Comparison of ENCODE assay signal across 8 mouse cellular contexts in the genomic region with DNA sequence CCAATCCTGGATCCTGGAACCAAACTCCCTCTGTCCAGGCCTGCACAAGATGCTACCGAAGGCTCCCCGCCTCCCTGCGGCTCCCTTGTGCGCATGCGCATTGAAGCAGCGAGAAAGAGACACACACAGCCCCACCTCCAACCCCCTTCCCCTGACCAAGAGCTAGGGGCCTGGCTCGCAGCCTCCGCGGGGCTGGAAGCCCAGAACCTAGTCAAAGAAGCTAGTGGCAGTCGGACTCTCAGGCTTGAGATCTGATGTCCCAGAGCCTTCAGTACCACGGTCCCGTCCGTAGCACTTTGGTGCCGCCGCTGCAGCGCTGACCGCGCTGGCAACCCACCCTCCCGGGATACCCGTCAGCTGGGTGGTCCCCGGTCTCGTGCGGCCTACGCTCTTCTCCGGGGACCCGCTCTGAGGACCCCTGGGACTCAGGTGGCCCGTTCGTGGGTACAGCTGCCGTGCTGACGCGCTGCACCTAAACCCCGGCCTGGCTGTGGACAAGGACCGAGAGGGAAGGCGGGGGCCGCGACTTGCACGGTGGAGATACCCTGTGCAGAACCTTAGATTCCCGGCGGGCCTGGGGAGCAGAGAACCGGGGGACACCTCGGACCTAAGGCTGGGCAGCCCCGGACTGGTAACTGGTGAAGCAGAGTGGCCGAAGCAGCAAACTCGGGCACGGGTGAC. TPM values are rescaled to one million over a fixed set of nuclear protein-coding genes. Genes with fewer than 3 reads are reported as not detected.
DNase-seq lines count a peak whose midpoint lies in the region; ATAC-seq lines count a peak whose summit lies in the region.

TSS of gene Zfp30 (plus strand) at position 128 of the 681 bp plus-strand sequence.

- H3K36me3 ChIP-seq in erythroblast, embryonic 14.5 days (ENCODE audit: control insufficient read depth) = peaks cover under 1% of the 10 kb centered on the region
- peaks cover 30% of the 10 kb centered on the region for H3K36me3 ChIP-seq in limb, embryonic 10.5 days
- H3K36me3 ChIP-seq in midbrain, embryonic 12.5 days = peaks cover 23% of the 10 kb centered on the region

- peak within 1 kb of the TSS; percentile 86 for H3K9ac ChIP-seq in midbrain, embryonic 12.5 days (replicated peaks)

- under 1% methylated on average over 45 of the region's 45 CpGs for WGBS in limb, embryonic 10.5 days
- under 1% methylated on average over 45 of the region's 45 CpGs for WGBS in midbrain, embryonic 12.5 days

- peaks cover 13% of the 10 kb centered on the region for H3K4me1 ChIP-seq in erythroblast, embryonic 14.5 days (ENCODE audit: control insufficient read depth)
- peaks cover 13% of the 10 kb centered on the region for H3K4me1 ChIP-seq in limb, embryonic 10.5 days
- H3K4me1 ChIP-seq in midbrain, embryonic 12.5 days = peaks cover 18% of the 10 kb centered on the region

- H3K4me3 ChIP-seq in erythroblast, embryonic 14.5 days (replicated peaks) = peak within 1 kb of the TSS; percentile 80
- peak within 1 kb of the TSS; percentile 82 for H3K4me3 ChIP-seq in limb, embryonic 10.5 days
- peak within 1 kb of the TSS; percentile 74 for H3K4me3 ChIP-seq in midbrain, embryonic 12.5 days

- no peak for ATAC-seq in erythroblast, adult 5-6 weeks (replicated peaks; ENCODE audit: low FRiP score, poor library complexity, severe bottlenecking)
- peak; percentile 97 for ATAC-seq in midbrain, embryonic 12.5 days (ENCODE audit: low FRiP score, low read depth)

- peak within 1 kb of the TSS; percentile 88 for H3K27ac ChIP-seq in limb, embryonic 10.5 days
- peak within 1 kb of the TSS; percentile 90 for H3K27ac ChIP-seq in midbrain, embryonic 12.5 days (replicated peaks)

- H3K9me3 ChIP-seq in erythroblast, embryonic 14.5 days (ENCODE audit: control insufficient read depth, low read length) = no peaks in the 10 kb centered on the region
- H3K9me3 ChIP-seq in limb, embryonic 10.5 days (replicated peaks) = no peaks in the 10 kb centered on the region
- H3K9me3 ChIP-seq in midbrain, embryonic 12.5 days = no peaks in the 10 kb centered on the region

- H3K4me2 ChIP-seq in midbrain, embryonic 12.5 days (replicated peaks) = peak within 1 kb of the TSS; percentile 80

- H3K27me3 ChIP-seq in erythroblast, embryonic 14.5 days (ENCODE audit: control insufficient read depth) = no peaks in the 10 kb centered on the region
- no peaks in the 10 kb centered on the region for H3K27me3 ChIP-seq in limb, embryonic 10.5 days (ENCODE audit: low read depth, poor library complexity, severe bottlenecking)
- no peaks in the 10 kb centered on the region for H3K27me3 ChIP-seq in midbrain, embryonic 12.5 days

- peak; percentile 93 for DNase-seq in embryo, embryonic 9.5 days (ENCODE audit: extremely low spot score)
- DNase-seq in heart, adult 18-20 months = peak; percentile 86 to 90
- DNase-seq in kidney, adult 18-20 months = peak; percentile 85
- peak; percentile 91 for DNase-seq in limb, embryonic 10.5 days (ENCODE audit: low spot score)
- DNase-seq in spleen, adult 12 weeks (ENCODE audit: low spot score) = peak; percentile 59

RNA-seq across cellular contexts. Expression of gene Zfp30, which starts in this region (rescaled TPM):
- 0.01 TPM in 2 replicates for polyA plus RNA-seq in erythroblast, embryonic 14.5 days (2012)
- not detected in 2 replicates for total RNA-seq in erythroblast, adult 5-6 weeks (2015; ENCODE audit: low replicate concordance)
- not detected in 2 replicates for total RNA-seq in erythroblast, adult 5-6 weeks (2017; ENCODE audit: low replicate concordance)
- total RNA-seq in heart, adult 18-20 months (2021) = 1 to 10 TPM; 3.4 to 4.2 TPM
- 5.2 and 7.1 TPM in 2 replicates for polyA plus RNA-seq in limb, embryonic 10.5 days (2016; fragmentation: Nextera tagmentation; extraction: Ambion mirVana)
- 11.5 and 11.8 TPM in 2 replicates for polyA plus RNA-seq in midbrain, embryonic 12.5 days (2016; fragmentation: Nextera tagmentation; extraction: Ambion mirVana)

Comparison
In these comparisons a context has a peak if more than half of its experiments do, and no peak if none do; other contexts are left out.
1. RNA of gene Zfp30 (total RNA-seq): 3.4 to 4.2 TPM in heart, adult 18-20 months; not detected in erythroblast, adult 5-6 weeks; every median in the first group is over 4 times any median in the second.
2. Peak in every context shown above with its lines, with median percentiles within 50 percentile points of each other: H3K4me3 ChIP-seq and DNase-seq.